Mouse (Mus musculus) thymus, adult 2 months (tissue): ENCODE measurements around the gene Rhbdl2.

Source experiments
- CTCF ChIP-seq: fragments of 200-500 bp; IDR thresholded peaks from 2 replicates; pipeline ENCODE4 v1.5.1; 2012; ENCODE audit warnings: mild to moderate bottlenecking, control low read depth, low read length, moderate library complexity, borderline replicate concordance; ENCODE audit not compliant: control insufficient read depth, poor library complexity, insufficient read depth; ENCODE audit errors: extremely low read depth
- POLR2A ChIP-seq: fragments of 200-500 bp; IDR thresholded peaks from 2 replicates; pipeline ENCODE4 v1.6.1; 2012; ENCODE audit warnings: mild to moderate bottlenecking, low read length, control low read depth, moderate library complexity; ENCODE audit not compliant: control insufficient read depth, poor library complexity, insufficient read depth; ENCODE audit errors: extremely low read depth

GRCm38 (mm10) chr4:123797403-123797802 is 9.7 kb downstream of the Rhbdl2 start:
- TF ChIP-seq CTCF: no peak
- no peak for TF ChIP-seq POLR2A
